Mouse (Mus musculus) CD4-positive, CD25-positive, alpha-beta regulatory T cell, adult 2 months (primary cell): ENCODE data around the gene Trappc4.
"Not testable (repeated sequence)": the region's sequence is repeated elsewhere in the genome, so short reads cannot be mapped to it uniquely, and the experiment has no call there.

ENCODE experiments used
- DNase-seq: peaks from one replicate; pipeline ENCODE4 v3.0.0-alpha.2; 2012; ENCODE audit warnings: low read depth, low spot score

The Trappc4 gene

GRCm38 (mm10) chr9:44408693-44409092 lies 1.3 kb upstream of the Trappc4 start:
- not testable (repeated sequence) for DNase-seq

DNA sequence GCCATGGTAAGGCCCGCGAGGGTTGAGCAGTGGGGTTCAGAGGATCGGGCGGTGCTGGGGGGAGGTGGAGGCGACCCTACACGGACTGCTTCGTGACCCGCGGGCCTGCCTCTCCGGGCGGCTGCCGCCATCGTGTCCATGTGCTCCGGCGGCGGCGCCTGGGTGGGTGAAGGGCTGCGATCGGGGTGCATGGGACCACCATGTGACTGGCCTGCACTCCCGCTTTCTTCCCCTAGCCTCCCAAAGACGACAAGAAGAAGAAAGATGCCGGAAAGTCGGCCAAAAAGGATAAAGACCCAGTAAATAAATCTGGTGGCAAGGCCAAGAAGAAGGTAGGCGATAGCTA lies 325 bp upstream of the Trappc4 start:
- DNase-seq = no peak

DNA sequence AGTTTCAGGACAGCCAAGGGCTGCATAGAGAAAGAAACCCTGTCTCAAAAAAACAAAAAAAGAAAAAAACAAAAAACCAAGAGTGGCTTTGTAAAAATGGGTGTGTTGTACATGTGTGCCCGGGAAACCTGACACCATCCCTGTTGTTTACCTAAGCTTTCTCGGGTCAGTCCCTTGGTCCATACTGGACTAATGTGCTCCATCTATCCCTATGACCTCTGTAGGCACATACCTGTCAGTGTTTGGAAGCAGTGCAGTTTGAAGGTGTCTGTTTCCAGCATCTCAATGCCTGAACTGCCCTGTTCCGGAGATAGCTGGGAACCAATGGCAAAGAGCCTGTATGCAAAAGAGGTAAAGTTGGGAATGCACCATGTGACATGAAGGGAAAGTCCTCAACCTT lies 2.4 kb downstream of the Trappc4 start:
- DNase-seq = no peak

- DNase-seq = no peak
These were observed 6.3 kb downstream of the Trappc4 start for GRCm38 (mm10) chr9:44401081-44401480.

GRCm38 (mm10) chr9:44399795-44400114 lies 7.6 kb downstream of the Trappc4 start:
- DNase-seq = no peak

- DNase-seq = no peak
These were observed 8.1 kb downstream of the Trappc4 start for GRCm38 (mm10) chr9:44399114-44399794.

- no peak for DNase-seq
These were observed 8.8 kb downstream of the Trappc4 start for GRCm38 (mm10) chr9:44398551-44398950.

GRCm38 (mm10) chr9:44398087-44398486 lies 9.3 kb downstream of the Trappc4 start:
- no peak for DNase-seq

DNA sequence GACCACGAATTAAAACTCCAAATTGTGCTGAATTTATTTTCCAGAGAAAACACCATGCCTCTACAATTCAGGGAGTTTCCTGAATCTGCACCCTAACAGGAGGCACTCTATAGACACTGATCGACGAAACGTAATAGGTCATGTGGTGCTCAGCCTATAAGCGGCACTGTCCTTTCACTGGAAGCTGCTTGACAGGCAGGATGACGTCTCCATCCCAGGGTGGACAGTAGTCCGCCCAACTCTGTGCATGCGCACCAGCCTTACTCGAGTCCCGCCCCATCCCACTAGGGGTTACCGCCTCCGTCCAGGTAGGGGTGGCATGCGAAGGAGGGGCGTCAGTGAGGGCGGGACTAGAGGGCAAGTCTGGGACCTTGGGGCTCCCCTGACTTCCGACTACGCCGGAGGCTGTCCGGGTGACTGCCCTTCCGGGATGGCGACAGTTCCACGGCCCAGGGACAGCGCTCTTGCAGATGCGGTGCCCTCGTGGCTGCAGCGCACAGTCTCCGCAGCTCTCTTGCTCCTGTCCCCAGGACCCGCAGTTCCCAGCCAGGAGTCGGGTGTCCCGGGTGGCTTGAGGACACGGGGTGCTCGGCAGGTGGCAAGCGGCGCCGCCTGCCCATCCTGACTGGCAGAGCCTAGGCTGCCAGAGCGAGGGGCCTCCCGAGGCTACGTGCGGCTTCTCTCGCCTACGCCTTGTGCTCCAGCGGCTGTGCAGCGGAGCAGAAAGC lies 10.6 kb downstream of the Trappc4 start, which contains the start of gene Slc37a4:
TSS of gene Slc37a4 (plus strand) at position 169 of the 728 bp plus-strand sequence.
- peak; percentile 94 for DNase-seq

- peak; percentile 80 for DNase-seq
These were observed 15.9 kb downstream of the Trappc4 start for GRCm38 (mm10) chr9:44391466-44391865.

DNA sequence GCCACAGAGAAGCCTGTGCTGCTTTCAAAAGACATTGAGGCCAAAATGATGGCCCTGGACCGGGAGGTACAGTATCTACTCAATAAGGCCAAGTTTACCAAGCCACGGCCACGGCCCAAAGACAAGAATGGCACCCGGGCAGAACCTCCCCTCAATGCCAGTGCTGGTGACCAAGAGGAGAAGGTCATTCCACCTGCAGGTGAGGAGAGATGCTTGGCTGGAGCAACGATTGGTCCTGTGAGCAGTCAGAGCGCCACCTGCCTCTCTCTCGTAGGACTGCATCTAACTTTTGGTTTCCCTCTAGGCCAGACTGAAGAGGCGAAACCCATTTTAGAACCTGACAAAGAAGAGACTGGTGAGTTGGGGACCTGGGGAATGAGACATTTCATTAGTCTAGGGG lies 18.1 kb downstream of the Trappc4 start:
- DNase-seq = peak; percentile 80

- DNase-seq = no peak
These were observed 20.2 kb downstream of the Trappc4 start for GRCm38 (mm10) chr9:44387221-44387620.

GRCm38 (mm10) chr9:44384596-44384995 lies 22.8 kb downstream of the Trappc4 start:
- DNase-seq = no peak

DNA sequence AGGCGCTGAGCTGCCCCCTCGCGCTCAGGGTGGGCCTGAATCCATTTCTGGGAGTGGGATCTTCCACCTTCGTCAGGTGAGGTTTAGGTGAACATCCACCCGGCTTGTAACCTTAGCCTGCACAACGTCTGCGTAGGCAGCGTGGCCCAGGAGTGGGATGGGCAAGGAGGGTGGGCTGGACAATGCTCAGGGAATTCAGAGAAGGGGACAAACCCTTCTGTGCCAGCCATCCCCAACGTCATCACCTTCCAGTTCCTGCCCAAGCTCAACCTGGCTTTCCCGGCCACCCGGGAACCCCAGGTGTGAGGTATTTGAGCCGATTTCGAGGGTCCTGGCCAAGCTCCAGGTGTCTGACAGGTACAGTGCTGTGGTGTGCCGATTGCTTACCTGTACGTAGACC lies 27.5 kb downstream of the Trappc4 start:
- no peak for DNase-seq

- DNase-seq = peak; percentile 99
These were observed 28.2 kb downstream of the Trappc4 start, which contains the start of gene Hyou1 for GRCm38 (mm10) chr9:44379054-44379834. Hyou1 (plus strand) TSS chr9:44379490.

- DNase-seq = peak; percentile 46
These were observed 29.2 kb downstream of the Trappc4 start for GRCm38 (mm10) chr9:44378153-44378730.

DNA sequence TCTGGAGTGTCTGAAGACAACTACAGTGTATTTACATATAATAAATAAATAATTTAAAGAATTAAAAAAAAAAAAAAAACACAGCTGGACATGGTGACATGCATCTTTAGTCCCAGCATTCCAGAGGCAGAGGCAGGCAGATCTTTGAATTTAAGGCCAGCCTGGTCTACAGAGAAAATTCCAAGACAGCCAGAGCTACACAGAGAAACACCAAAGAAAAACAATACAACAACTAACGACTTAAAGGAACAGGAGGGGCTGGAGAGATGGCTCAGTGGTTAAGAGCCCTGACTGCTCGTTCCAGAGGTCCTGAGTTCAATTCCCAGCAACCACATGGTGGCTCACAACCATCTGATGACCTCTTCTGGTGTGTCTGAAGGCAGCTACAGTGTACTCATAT lies 30.1 kb downstream of the Trappc4 start:
- not testable (repeated sequence) for DNase-seq

DNA sequence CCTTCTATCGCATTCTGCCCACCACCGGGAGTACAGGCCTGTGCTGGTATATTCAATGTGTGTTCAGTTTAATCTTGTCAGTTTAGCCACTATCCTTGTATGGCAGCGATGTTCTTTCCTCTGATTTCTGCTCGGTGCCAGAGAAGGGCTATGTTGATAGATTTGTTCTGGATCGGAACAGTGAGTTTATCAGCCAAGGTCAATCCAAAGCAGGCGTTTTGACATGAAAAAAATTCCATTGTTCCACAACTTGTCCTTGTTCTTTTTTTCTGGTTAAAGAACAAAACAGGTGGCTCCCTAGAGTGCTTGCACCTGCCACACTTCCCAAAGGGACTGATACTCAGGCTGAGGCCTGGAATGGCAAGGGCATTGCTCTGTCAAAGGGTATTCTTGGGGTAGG lies 31.3 kb downstream of the Trappc4 start:
- no peak for DNase-seq

DNA sequence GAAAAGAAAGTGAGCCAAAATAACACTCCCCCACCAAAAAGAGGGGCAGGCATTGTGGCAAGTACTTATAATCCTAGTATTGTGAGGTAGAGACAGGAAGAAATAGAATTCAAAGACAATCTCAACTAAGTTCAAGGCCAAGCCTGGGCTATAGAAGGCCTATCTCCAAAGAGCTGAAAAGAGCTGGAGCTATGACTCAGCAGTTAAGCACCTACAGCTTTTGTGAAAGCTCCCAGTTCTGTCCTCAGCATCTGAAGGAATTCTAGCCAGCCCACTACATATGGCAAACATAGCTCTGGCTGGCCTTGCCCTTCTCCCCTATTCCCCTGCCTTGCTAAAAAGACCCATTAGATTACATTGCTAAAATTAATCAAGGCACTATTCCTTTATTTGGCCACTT lies 34.0 kb downstream of the Trappc4 start:
- DNase-seq = no peak

GRCm38 (mm10) chr9:44364480-44364879 lies 42.9 kb downstream of the Trappc4 start:
- DNase-seq = peak; percentile 69

- DNase-seq = not testable (repeated sequence)
These were observed 45.5 kb downstream of the Trappc4 start for GRCm38 (mm10) chr9:44361931-44362330.
